Comparison of ENCODE assay signal across 27 mouse cellular contexts in genomic region chr11:76803266-76803665, GRCm38 (mm10). TPM values are rescaled to one million over a fixed set of nuclear protein-coding genes. Genes with fewer than 3 reads are reported as not detected.
A peak's percentile ranks its signal among the peaks of the same experiment; 100 is the strongest.
DNase-seq lines count a peak whose midpoint lies in the region; ATAC-seq and TF ChIP-seq lines count a peak whose summit lies in the region.
"Had no signal": no experiment of that assay in that cellular context is flagged by ENCODE, and none has a peak within 500 bp of the region (broad histone marks: within the 10 kb centered on the region; RNA-seq: fewer than 3 reads in every experiment).

No protein-coding gene starts in this region.

- H3K9ac ChIP-seq in intestine, postnatal 0 days (ENCODE audit: low read depth, low read length): no peak overlapping the region
- H3K9ac ChIP-seq: embryonic facial prominence, embryonic 15.5 days; forebrain, embryonic 13.5 days; hindbrain, embryonic 12.5 days; limb, embryonic 15.5 days had no signal

- no peaks in the 10 kb centered on the region for H3K9me3 ChIP-seq in intestine, postnatal 0 days (ENCODE audit: control insufficient read depth)
- H3K9me3 ChIP-seq: embryonic facial prominence, embryonic 15.5 days; forebrain, embryonic 13.5 days; heart, embryonic 10.5 days; hindbrain, embryonic 12.5 days; limb, embryonic 10.5 days; limb, embryonic 15.5 days had no signal

- peak; percentile 76 to 79 for DNase-seq in kidney, adult 8-10 months
- DNase-seq in kidney, postnatal 4 days: no peak
- peak; percentile 56 for DNase-seq in kidney, postnatal 14 days
- no peak for DNase-seq in cerebellum, postnatal 25 days
- DNase-seq: adrenal gland, postnatal 25 days; B cell, adult 2 months; cerebellum, adult 11-12 months; cerebellum, postnatal 10 days; gastrocnemius, postnatal 14 days; heart, postnatal 36 days; layer of hippocampus, adult 9-11 months; lung, postnatal 36 days; right cerebral cortex, postnatal 25 days; thymus, adult 18-20 months; thymus, postnatal 36 days had no signal

- no peak overlapping the region for H3K4me3 ChIP-seq in intestine, postnatal 0 days (ENCODE audit: low read depth, low read length)
- H3K4me3 ChIP-seq: embryonic facial prominence, embryonic 15.5 days; forebrain, embryonic 13.5 days; heart, embryonic 10.5 days; hindbrain, embryonic 12.5 days; limb, embryonic 10.5 days; limb, embryonic 15.5 days had no signal

- H3K4me2 ChIP-seq in intestine, postnatal 0 days (replicated peaks; ENCODE audit: low read depth): no peak overlapping the region
- H3K4me2 ChIP-seq: embryonic facial prominence, embryonic 15.5 days; forebrain, embryonic 13.5 days; hindbrain, embryonic 12.5 days; limb, embryonic 15.5 days; midbrain, embryonic 11.5 days had no signal

- peaks cover 28% of the 10 kb centered on the region for H3K36me3 ChIP-seq in intestine, postnatal 0 days (ENCODE audit: control insufficient read depth, insufficient read depth)

- peak; percentile 72 for ATAC-seq in intestine, postnatal 0 days
- no peak for ATAC-seq in erythroid progenitor cell, adult 5-6 weeks (replicated peaks; ENCODE audit: low FRiP score, poor library complexity, severe bottlenecking)
- ATAC-seq: forebrain, embryonic 13.5 days; hindbrain, postnatal 0 days; midbrain, embryonic 16.5 days had no signal

- H3K27ac ChIP-seq in intestine, postnatal 0 days (ENCODE audit: low read depth, low read length): 0 out of 2 replicates have a peak overlapping the region, but pooled peaks have one; percentile 2
- H3K27ac ChIP-seq: embryonic facial prominence, embryonic 15.5 days; forebrain, embryonic 13.5 days; heart, embryonic 10.5 days; hindbrain, embryonic 12.5 days; hindbrain, postnatal 0 days; kidney, postnatal 0 days; limb, embryonic 10.5 days; limb, embryonic 15.5 days had no signal

- TF ChIP-seq CTCF in intestine, postnatal 0 days (IDR thresholded peaks at IDR 0.05; ENCODE audit: low read depth): no peak

- 64% methylated on average over 3 of the region's 3 CpGs for WGBS in intestine, postnatal 0 days

- no peaks in the 10 kb centered on the region for H3K4me1 ChIP-seq in intestine, postnatal 0 days (replicated peaks; ENCODE audit: control insufficient read depth, insufficient read depth, low read length)
- H3K4me1 ChIP-seq: embryonic facial prominence, embryonic 15.5 days; forebrain, embryonic 13.5 days; heart, embryonic 10.5 days; hindbrain, embryonic 12.5 days; limb, embryonic 10.5 days; limb, embryonic 15.5 days had no signal

- H3K27me3 ChIP-seq in intestine, postnatal 0 days (replicated peaks; ENCODE audit: control insufficient read depth, insufficient read depth, low read length): no peaks in the 10 kb centered on the region
- H3K27me3 ChIP-seq: embryonic facial prominence, embryonic 15.5 days; forebrain, embryonic 13.5 days; hindbrain, embryonic 12.5 days; limb, embryonic 15.5 days had no signal

RNA-seq across cellular contexts. Expression of gene Gosr1, which starts 39.9 kb away (rescaled TPM):
- polyA plus RNA-seq in intestine, postnatal 0 days (2015; fragmentation: Nextera tagmentation; extraction: Ambion mirVana): 28.6 and 30.7 TPM in 2 replicates
- 6.8 and 13.0 TPM in 2 replicates for total RNA-seq in erythroid progenitor cell, adult 5-6 weeks (2015; ENCODE audit: low replicate concordance)
- total RNA-seq in erythroid progenitor cell, adult 5-6 weeks (2017; ENCODE audit: low replicate concordance): 7.7 and 66.6 TPM in 2 replicates

RNA-seq across cellular contexts. Expression of gene Cpd, which starts 43.6 kb away (rescaled TPM):
- polyA plus RNA-seq in intestine, postnatal 0 days (2015; fragmentation: Nextera tagmentation; extraction: Ambion mirVana): 10.1 and 11.0 TPM in 2 replicates
- total RNA-seq in erythroid progenitor cell, adult 5-6 weeks (2015; ENCODE audit: low replicate concordance): 11.7 and 12.6 TPM in 2 replicates
- total RNA-seq in erythroid progenitor cell, adult 5-6 weeks (2017; ENCODE audit: low replicate concordance): 6.1 and 9.6 TPM in 2 replicates

Comparison
In these comparisons a context has a peak if more than half of its experiments do, and no peak if none do; other contexts are left out.
1. DNase-seq: peak in kidney, adult 8-10 months (2 of 2) and kidney, postnatal 14 days (single experiment); none in kidney, postnatal 4 days (0 of 2) and cerebellum, postnatal 25 days (0 of 2).